Mouse (Mus musculus): Measurements from ENCODE around the gene Slc31a2.

Slc31a2 gene

GRCm38 (mm10) chr4:62282969-62283368, 20.6 kb downstream of the Slc31a2 start:
- DNase-seq = no peak

GRCm38 (mm10) chr4:62285576-62285975, 23.2 kb downstream of the Slc31a2 start:
- no peak for DNase-seq

GRCm38 (mm10) chr4:62286257-62286991, 24.1 kb downstream of the Slc31a2 start:
- peak; percentile 78 for DNase-seq

DNA sequence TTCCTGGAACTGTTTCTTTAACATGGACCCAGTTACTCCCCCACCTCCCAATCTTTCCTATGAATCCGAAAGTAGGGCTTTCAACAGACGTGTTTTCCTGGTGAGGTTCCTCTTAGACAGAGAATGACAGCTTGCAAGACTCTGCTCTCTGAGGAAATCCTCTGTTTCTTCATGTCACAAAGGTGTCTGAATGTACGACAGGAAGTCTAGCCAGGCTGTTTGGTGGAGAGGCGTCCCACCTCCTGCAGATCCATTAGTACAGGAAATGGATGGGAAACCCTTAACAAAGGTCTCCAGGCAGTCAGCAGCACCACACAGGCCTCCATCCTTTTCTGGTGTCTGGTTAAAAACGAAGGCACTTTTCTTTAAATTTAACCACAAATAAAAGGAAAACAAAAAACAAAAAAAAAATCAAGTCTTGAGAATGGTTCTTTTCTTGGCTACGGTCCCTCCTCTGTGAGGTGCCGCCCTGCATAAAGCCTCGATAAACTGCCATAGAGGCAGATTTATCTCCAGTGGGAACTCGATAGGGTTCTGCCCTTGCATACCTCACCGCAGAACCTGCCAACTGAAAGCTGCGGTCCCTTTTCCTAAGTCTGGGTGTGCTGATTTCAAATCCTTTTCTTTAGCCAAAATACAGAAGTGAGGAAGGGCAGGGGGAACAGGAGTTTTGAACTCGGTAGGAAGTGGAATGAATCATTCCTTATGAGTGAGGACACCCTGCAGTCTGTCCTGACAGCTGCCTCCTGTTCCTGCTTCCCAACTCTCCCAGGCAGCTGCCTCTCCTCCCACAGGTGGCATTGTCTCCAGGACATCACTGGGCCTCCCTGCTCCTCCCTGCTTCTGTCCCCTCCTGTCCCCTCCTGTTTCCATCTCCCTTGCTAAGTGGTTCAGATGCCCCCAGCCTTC, 24.9 kb downstream of the Slc31a2 start:
- no peak for DNase-seq

GRCm38 (mm10) chr4:62289226-62289625, 26.9 kb downstream of the Slc31a2 start:
- no peak for DNase-seq

DNA sequence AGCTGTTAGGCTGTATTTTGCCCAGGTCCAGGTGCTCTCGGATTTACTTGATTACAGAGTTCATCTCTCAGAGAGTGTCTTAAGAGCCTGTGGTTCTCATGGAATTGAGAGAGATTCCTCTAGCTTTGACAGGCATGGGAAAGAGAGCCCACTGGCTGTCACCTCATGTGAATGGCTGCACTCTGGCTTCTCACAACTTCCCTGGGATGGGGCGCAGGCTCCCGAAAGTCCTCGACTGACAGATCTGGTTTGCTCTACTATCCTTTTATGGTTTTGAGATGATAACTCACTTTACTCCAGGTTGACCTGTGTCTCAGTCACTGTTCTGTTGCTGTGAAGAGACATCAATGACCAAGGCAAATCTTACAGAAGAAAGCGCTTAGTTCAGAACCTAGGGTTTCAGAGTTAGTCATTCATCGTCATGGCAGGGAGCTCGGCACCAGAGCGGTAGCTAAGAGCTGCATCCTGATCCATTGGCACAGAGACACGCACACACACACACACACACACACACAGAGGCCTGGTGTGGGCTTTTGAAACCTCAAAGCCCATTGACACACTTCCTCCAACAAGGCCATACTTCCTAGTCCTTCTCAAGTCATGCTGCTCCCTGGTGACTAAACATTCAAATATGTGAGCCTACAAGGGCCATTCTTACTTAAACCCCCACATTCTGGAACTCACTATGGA, 28.6 kb downstream of the Slc31a2 start:
- no peak for DNase-seq

GRCm38 (mm10) chr4:62292461-62293180, 30.3 kb downstream of the Slc31a2 start:
- peak; percentile 69 for DNase-seq

DNA sequence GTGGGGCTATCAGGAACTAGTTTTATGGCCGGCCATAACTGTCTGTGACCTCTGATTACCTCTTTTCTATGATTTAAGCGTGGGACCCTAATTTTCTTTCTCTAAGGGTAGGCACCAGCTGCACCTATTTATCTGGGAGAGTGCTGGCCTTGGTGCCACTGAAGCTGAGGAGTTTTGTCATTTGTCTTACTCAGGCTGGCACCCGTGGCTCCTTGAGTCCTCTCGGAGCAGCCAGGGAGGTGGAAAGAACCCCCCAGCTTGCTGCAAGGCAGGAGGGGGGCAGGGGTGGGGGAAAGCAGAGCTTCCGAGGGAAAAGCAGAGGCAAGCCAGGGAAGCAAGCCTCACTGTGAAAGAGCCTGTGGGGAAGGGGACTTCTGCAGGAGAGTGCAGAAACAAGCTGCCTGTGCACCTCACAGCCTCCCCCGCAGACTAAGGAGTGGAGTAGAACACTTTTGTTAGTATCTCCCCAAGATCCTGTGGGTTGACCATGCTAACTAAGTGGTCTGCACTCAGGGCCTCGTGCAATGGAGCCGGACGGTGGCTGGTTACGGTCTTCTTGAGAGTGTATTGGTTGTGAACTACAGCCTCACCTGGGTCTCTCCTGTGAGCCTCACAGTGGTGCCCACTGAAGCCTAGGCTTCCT, 31.0 kb downstream of the Slc31a2 start:
- no peak for DNase-seq

GRCm38 (mm10) chr4:62294741-62295140, 32.4 kb downstream of the Slc31a2 start:
- DNase-seq = no peak

- no peak for DNase-seq
These were observed 35.1 kb downstream of the Slc31a2 start for GRCm38 (mm10) chr4:62297280-62298130.

- no peak for DNase-seq
These were observed 37.6 kb downstream of the Slc31a2 start for GRCm38 (mm10) chr4:62300001-62300400.

DNA sequence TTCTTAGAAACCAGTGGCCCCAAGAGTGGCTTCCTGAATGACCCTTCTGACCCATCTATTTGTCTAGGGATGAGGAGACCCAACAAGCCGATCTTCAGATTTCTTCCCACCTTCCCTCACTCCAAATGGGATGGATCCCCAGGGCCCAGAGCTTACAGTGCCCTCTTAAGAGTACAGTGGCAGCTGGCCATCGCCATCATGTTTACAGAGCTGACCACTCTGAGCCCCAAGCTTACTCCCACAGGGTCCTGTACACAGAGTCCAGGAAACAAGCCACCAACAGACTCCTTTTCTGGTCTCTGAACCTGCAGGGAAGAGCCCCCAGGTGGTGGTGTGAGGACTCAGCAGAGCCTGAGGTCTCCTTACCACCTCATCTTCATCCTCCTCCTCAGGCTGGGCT, 40.4 kb downstream of the Slc31a2 start:
- no peak for DNase-seq

GRCm38 (mm10) chr4:62303288-62303687, 40.9 kb downstream of the Slc31a2 start:
- DNase-seq = no peak

DNA sequence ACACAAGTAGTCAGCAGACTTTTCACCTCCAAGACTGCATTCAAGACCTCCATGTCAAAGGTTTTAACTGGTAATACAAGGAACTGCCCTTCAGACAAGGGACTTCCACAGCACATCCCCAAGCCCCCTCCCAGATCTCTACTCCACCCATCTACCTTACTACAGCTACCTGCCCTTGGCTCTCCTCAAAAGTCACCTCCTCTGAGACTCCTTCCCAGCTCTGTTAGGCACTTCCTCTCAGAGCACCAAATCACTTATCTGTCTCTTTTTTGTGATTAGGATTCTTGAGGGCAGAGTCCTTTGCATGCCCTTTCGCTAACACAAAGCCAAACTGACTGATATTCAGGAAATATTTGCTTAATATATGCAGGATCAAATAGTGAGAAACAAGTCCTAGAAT, 43.9 kb downstream of the Slc31a2 start:
- no peak for DNase-seq

GRCm38 (mm10) chr4:62306840-62307239, 44.5 kb downstream of the Slc31a2 start:
- no peak for DNase-seq

- DNase-seq = no peak
These were observed 46.0 kb downstream of the Slc31a2 start for GRCm38 (mm10) chr4:62308406-62308805.

GRCm38 (mm10) chr4:62312821-62313220, 50.5 kb downstream of the Slc31a2 start:
- no peak for DNase-seq

GRCm38 (mm10) chr4:62313641-62314211, 51.4 kb downstream of the Slc31a2 start:
- no peak for DNase-seq

GRCm38 (mm10) chr4:62314516-62314915, 52.2 kb downstream of the Slc31a2 start:
- DNase-seq = no peak

- no peak for DNase-seq
These were observed 54.1 kb downstream of the Slc31a2 start for GRCm38 (mm10) chr4:62316456-62316855.

DNA sequence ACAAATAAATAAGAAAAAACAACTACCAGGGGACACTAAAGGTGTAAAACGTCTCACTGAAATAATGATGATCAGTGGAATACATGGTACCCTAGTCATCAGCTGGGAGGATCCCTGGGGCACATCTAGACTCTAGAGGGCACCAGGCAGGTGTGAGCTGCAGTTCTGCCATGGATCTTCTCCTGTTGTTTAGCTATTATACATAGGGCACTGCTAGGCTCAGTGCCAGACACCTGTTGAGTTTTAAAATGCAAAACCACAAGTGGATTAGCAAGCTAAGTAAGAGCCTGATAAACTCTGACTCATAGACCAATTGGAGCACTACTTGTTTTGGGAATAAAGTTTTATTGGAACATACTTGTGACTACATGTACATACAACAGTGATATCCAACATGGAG, 55.9 kb downstream of the Slc31a2 start:
- DNase-seq = no peak

All from cerebellum, adult 9-10 months (tissue).